In the genomic region with DNA sequence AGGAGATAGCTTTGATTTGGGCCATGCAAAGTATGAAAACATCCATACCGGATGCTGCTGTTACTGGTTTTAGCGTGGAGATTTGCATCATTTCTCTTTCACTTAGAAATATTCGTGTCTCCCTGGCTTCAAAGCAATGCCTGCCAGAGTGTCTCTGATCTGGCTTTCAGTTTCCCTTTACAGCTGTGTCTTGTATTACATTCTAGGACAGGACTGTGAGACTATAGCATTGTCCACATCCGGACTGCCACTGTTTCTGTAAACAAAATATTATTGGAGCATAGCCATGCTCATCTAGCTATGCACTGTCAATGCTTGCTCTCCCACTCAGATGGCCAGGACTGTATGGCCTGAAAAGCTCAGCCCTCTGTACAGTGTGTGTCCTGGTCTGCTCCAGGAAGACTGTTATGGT, we compare ENCODE assay signal across 10 mouse cellular contexts.
DNase-seq lines count a peak whose midpoint lies in the region; ATAC-seq and TF ChIP-seq lines count a peak whose summit lies in the region.
"Had no signal": no experiment of that assay in that cellular context is flagged by ENCODE, and none has a peak within 500 bp of the region (broad histone marks: within the 10 kb centered on the region; RNA-seq: fewer than 3 reads in every experiment).

No protein-coding gene starts in this region.

- TF ChIP-seq CTCF in gastrocnemius, adult 2 months (IDR thresholded peaks at IDR 0.05), result no peak
- no peak for TF ChIP-seq CTCF in left cerebral cortex, adult 2 months (IDR thresholded peaks at IDR 0.05)

- H3K4me3 ChIP-seq in gastrocnemius, adult 2 months, result peak overlapping the region; percentile 11
- H3K4me3 ChIP-seq in left cerebral cortex, adult 2 months, result no peak overlapping the region
- H3K4me3 ChIP-seq: embryonic facial prominence, embryonic 10.5 days; limb, embryonic 15.5 days had no signal

- no peak for DNase-seq in gastrocnemius, adult 2 months
- DNase-seq in gastrocnemius, postnatal 14 days, result no peak
- DNase-seq in left cerebral cortex, adult 2 months (ENCODE audit: extremely low spot score in 1 of 2, low spot score in 2 of 2), result no peak
- DNase-seq in left cerebral cortex, postnatal 14 days (ENCODE audit: low spot score in 2 of 2), result no peak
- DNase-seq in right cerebral cortex, postnatal 10 days (ENCODE audit: low spot score in 2 of 2), result no peak
- no peak for DNase-seq in yolk sac, embryonic 10.5 days (ENCODE audit: low spot score)

- ATAC-seq in CD4-positive, CD25-positive, alpha-beta regulatory T cell, adult 4 months, result peak; percentile 87
- ATAC-seq in megakaryocyte, adult 5-6 weeks (ENCODE audit: poor library complexity, severe bottlenecking), result peak; percentile 45

- peak overlapping the region; percentile 74 for H3K27ac ChIP-seq in gastrocnemius, adult 2 months
- peak overlapping the region; percentile 34; the same call in 1 of the 2 replicates for H3K27ac ChIP-seq in left cerebral cortex, adult 2 months
- H3K27ac ChIP-seq: limb, embryonic 15.5 days had no signal

- intact Hi-C loops in gastrocnemius, adult 2 months (cut with DNase I), result no loop called here
- intact Hi-C loops in gastrocnemius, postnatal 14 days (cut with DNase I; ENCODE audit: low total_unique reads), result no loop called here
- intact Hi-C loops in left cerebral cortex, adult 2 months (cut with DNase I), result no loop called here
- intact Hi-C loops in left cerebral cortex, postnatal 14 days (cut with DNase I), result no loop called here
